10 mouse cellular contexts compared by ENCODE assay signal in genomic region chr19:29139699-29140456, GRCm38 (mm10). TPM values are rescaled to one million over a fixed set of nuclear protein-coding genes. Genes with fewer than 3 reads are reported as not detected.
DNase-seq lines count a peak whose midpoint lies in the region; ATAC-seq and TF ChIP-seq lines count a peak whose summit lies in the region.
"Had no signal": no experiment of that assay in that cellular context is flagged by ENCODE, and none has a peak within 500 bp of the region (broad histone marks: within the 10 kb centered on the region; RNA-seq: fewer than 3 reads in every experiment).

No protein-coding gene starts in this region.

- no peaks in the 10 kb centered on the region for H3K27me3 ChIP-seq in lung, postnatal 0 days (replicated peaks; ENCODE audit: insufficient read depth, low read length)
- no peaks in the 10 kb centered on the region for H3K27me3 ChIP-seq in stomach, embryonic 16.5 days (ENCODE audit: control insufficient read depth, insufficient read depth, low read length)

- no peak for ATAC-seq in lung, postnatal 0 days
- ATAC-seq in stomach, embryonic 16.5 days (ENCODE audit: insufficient read depth, low FRiP score), result no peak
- no peak for ATAC-seq in CD4-positive, CD25-positive, alpha-beta regulatory T cell, adult 4 months

- intact Hi-C loops in heart, postnatal 36 days (cut with DNase I), result loop anchor here (5.0 kb wide), 1 partner anchor 112 kb away; the partner anchor contains the start of gene Jak2

- H3K4me3 ChIP-seq in lung, postnatal 0 days (ENCODE audit: low read depth, low read length), result no peak overlapping the region
- no peak overlapping the region for H3K4me3 ChIP-seq in lung, adult 2 months (replicated peaks; ENCODE audit: extremely low read depth, low read depth, low read length)
- H3K4me3 ChIP-seq in cortical plate, adult 2 months (ENCODE audit: insufficient read depth, low read length), result no peak overlapping the region
- H3K4me3 ChIP-seq in stomach, embryonic 16.5 days (replicated peaks; ENCODE audit: low read length), result no peak overlapping the region

- no peak overlapping the region for H3K4me2 ChIP-seq in lung, postnatal 0 days (replicated peaks; ENCODE audit: low read depth, low read length)
- no peak overlapping the region for H3K4me2 ChIP-seq in stomach, embryonic 16.5 days (ENCODE audit: low read depth, low read length)
- H3K4me2 ChIP-seq: heart, embryonic 11.5 days had no signal

- H3K27ac ChIP-seq in lung, postnatal 0 days (ENCODE audit: low read length), result no peak overlapping the region
- H3K27ac ChIP-seq in cortical plate, adult 2 months (ENCODE audit: insufficient read depth, low read length), result no peak overlapping the region
- peak overlapping the region; percentile 30; the same call in 1 of the 2 replicates for H3K27ac ChIP-seq in stomach, embryonic 16.5 days (ENCODE audit: low read length)

- 74% methylated on average over 10 of the region's 10 CpGs for WGBS in lung, postnatal 0 days
- 73% methylated on average over 10 of the region's 10 CpGs for WGBS in lung, adult 2 months
- 73% methylated on average over 10 of the region's 10 CpGs for WGBS in stomach, embryonic 16.5 days

- no peaks in the 10 kb centered on the region for H3K4me1 ChIP-seq in lung, postnatal 0 days (ENCODE audit: insufficient read depth, low read depth, low read length)
- no peaks in the 10 kb centered on the region for H3K4me1 ChIP-seq in lung, adult 2 months (ENCODE audit: control insufficient read depth, insufficient read depth, low read length)
- H3K4me1 ChIP-seq in cortical plate, adult 2 months (ENCODE audit: control insufficient read depth, insufficient read depth, low read length), result peaks cover 2% of the 10 kb centered on the region; the same call in 1 of the 2 replicates
- H3K4me1 ChIP-seq in stomach, embryonic 16.5 days (ENCODE audit: control insufficient read depth, insufficient read depth, low read length), result no peaks in the 10 kb centered on the region

- peak; percentile 61 for TF ChIP-seq CTCF in lung, postnatal 0 days (IDR thresholded peaks at IDR 0.05)
- TF ChIP-seq CTCF in lung, adult 2 months (IDR thresholded peaks at IDR 0.05; ENCODE audit: insufficient read depth, low read length), result no peak
- TF ChIP-seq CTCF in cortical plate, adult 2 months (IDR thresholded peaks at IDR 0.05; ENCODE audit: extremely low read depth, insufficient read depth, low read length), result peak; percentile 14; the same call in 1 of the 2 replicates

- no peaks in the 10 kb centered on the region for H3K36me3 ChIP-seq in lung, postnatal 0 days (ENCODE audit: insufficient read depth, low read length)
- H3K36me3 ChIP-seq in stomach, embryonic 16.5 days (ENCODE audit: control insufficient read depth, insufficient read depth, low read length), result peaks cover 11% of the 10 kb centered on the region; the same call in 1 of the 2 replicates

- TF ChIP-seq POLR2A in lung, adult 2 months (IDR thresholded peaks at IDR 0.05; ENCODE audit: borderline replicate concordance, extremely low read depth, low read depth, low read length), result no peak
- TF ChIP-seq POLR2A in cortical plate, adult 2 months (IDR thresholded peaks at IDR 0.05; ENCODE audit: extremely low read depth, insufficient read depth, low read length), result no peak

- H3K9me3 ChIP-seq in lung, postnatal 0 days (ENCODE audit: low read length), result no peaks in the 10 kb centered on the region
- no peaks in the 10 kb centered on the region for H3K9me3 ChIP-seq in stomach, embryonic 16.5 days (replicated peaks; ENCODE audit: control insufficient read depth, low read length)
- H3K9me3 ChIP-seq: G1E had no signal

- H3K9ac ChIP-seq in lung, postnatal 0 days (replicated peaks; ENCODE audit: low read depth), result no peak overlapping the region
- H3K9ac ChIP-seq in stomach, embryonic 16.5 days (ENCODE audit: low read length), result no peak overlapping the region

- DNase-seq in heart, adult 11 months, result peak; percentile 84
- DNase-seq in heart, postnatal 36 days, result no peak
- DNase-seq in lung, postnatal 0 days (ENCODE audit: low spot score), result peak; percentile 75
- DNase-seq in lung, adult 2 months, result no peak
- DNase-seq: adrenal gland, adult 2 months had no signal

- TF ChIP-seq EP300 in lung, postnatal 0 days (IDR thresholded peaks at IDR 0.05), result no peak

RNA-seq across cellular contexts. Expression of gene Rcl1, which starts 38.7 kb away (rescaled TPM):
- 1 to 10 TPM; 4.5 to 7.3 TPM for total RNA-seq in heart, postnatal 36 days (2021)
- polyA plus RNA-seq in lung, postnatal 0 days (2015; fragmentation: Nextera tagmentation; extraction: Ambion mirVana), result 19.3 and 20.1 TPM in 2 replicates
- polyA plus RNA-seq in lung, adult 2 months (2012; rRNA removed), result 12.3 and 14.1 TPM in 2 replicates
- 16.5 and 16.7 TPM in 2 replicates for polyA plus RNA-seq in cortical plate, adult 2 months (2012; rRNA removed)
- polyA plus RNA-seq in stomach, embryonic 16.5 days (2015; fragmentation: Nextera tagmentation; extraction: Ambion mirVana), result 53.3 and 53.5 TPM in 2 replicates
- 10 to 100 TPM; 22.2 to 26.9 TPM for polyA plus RNA-seq in CD4-positive, CD25-positive, alpha-beta regulatory T cell, adult 4 months (2017; shearing (Covaris generic))

Comparison
In these comparisons a context has a peak if more than half of its experiments do, and no peak if none do; other contexts are left out.
1. DNase-seq: peak in heart, adult 11 months (single experiment) and lung, postnatal 0 days (single experiment); none in heart, postnatal 36 days (0 of 2) and lung, adult 2 months (single experiment).